Mouse (Mus musculus) embryonic fibroblast, embryonic 13.5 days (primary cell): ENCODE results near the gene A930004D18Rik. TPM values are rescaled to one million over a fixed set of nuclear protein-coding genes. Genes with fewer than 3 reads are reported as not detected.

Experiments
- H3K27ac ChIP-seq: 2 replicates; pipeline ENCODE4 v1.5.1; 2012; ENCODE audit warnings: low read length, control low read depth, inconsistent platforms; ENCODE audit not compliant: insufficient read depth
- H3K4me1 ChIP-seq: 2 replicates; pipeline ENCODE4 v1.6.1; 2011; ENCODE audit warnings: low read length; ENCODE audit not compliant: control insufficient read depth, insufficient read depth
- H3K4me3 ChIP-seq: 2 replicates; pipeline ENCODE4 v1.5.1; 2011; ENCODE audit warnings: mild to moderate bottlenecking, control low read depth, low read length; ENCODE audit not compliant: insufficient read depth
- CTCF ChIP-seq: IDR thresholded peaks from 2 replicates; pipeline ENCODE4 v1.5.1; 2011; ENCODE audit warnings: mild to moderate bottlenecking, control low read depth, low read length, moderate library complexity, borderline replicate concordance; ENCODE audit not compliant: insufficient read depth
- POLR2A ChIP-seq: IDR thresholded peaks from 2 replicates; pipeline ENCODE4 v1.6.1; 2011; ENCODE audit warnings: low read depth, mild to moderate bottlenecking, control low read depth, low read length, moderate library complexity
- polyA plus RNA-seq: library from polyadenylated mRNA; stranded (reverse); fragments of >200 nt; gene quantifications from 2 replicates; pipeline ENCODE4 v1.2.4, GENCODE M21; 2011; ENCODE audit warnings: low read depth; ENCODE audit not compliant: missing spikeins, insufficient read length

The A930004D18Rik gene
- polyA plus RNA-seq, 1 experiment: 8.6 TPM

- TF ChIP-seq POLR2A (no peak), CTCF (no peak)
- H3K27ac ChIP-seq: 0 out of 2 replicates have a peak overlapping the region, but pooled peaks have one; percentile 14
- peaks cover 5% of the 10 kb centered on the region; the same call in 1 of the 2 replicates for H3K4me1 ChIP-seq
- no peak overlapping the region for H3K4me3 ChIP-seq
Observed at GRCm38 (mm10) chr2:18053243-18053950, 15.9 kb upstream of the A930004D18Rik start.

GRCm38 (mm10) chr2:18052581-18052980 is 15.0 kb upstream of the A930004D18Rik start:
- no peak overlapping the region for H3K4me3 ChIP-seq
- TF ChIP-seq POLR2A (no peak), CTCF (no peak)
- no peak overlapping the region for H3K27ac ChIP-seq
- H3K4me1 ChIP-seq: peaks cover 5% of the 10 kb centered on the region; the same call in 1 of the 2 replicates

GRCm38 (mm10) chr2:18051831-18052170 is 14.3 kb upstream of the A930004D18Rik start:
- H3K4me1 ChIP-seq: peaks cover 5% of the 10 kb centered on the region; the same call in 1 of the 2 replicates
- no peak overlapping the region for H3K27ac ChIP-seq
- H3K4me3 ChIP-seq: no peak overlapping the region
- no peak for TF ChIP-seq POLR2A
- TF ChIP-seq CTCF: no peak

GRCm38 (mm10) chr2:18051026-18051830 is 13.7 kb upstream of the A930004D18Rik start:
- Histone ChIP-seq H3K4me3 (0 out of 2 replicates have a peak overlapping the region, but pooled peaks have one; percentile 29), H3K4me1 (peaks cover 5% of the 10 kb centered on the region; the same call in 1 of the 2 replicates), H3K27ac (peak overlapping the region; percentile 90; the same call in 1 of the 2 replicates)
- TF ChIP-seq CTCF (no peak), POLR2A (no peak)

GRCm38 (mm10) chr2:18050541-18050985 is 13.0 kb upstream of the A930004D18Rik start:
- H3K4me3 ChIP-seq: peak overlapping the region; percentile 29
- H3K4me1 ChIP-seq: peaks cover 5% of the 10 kb centered on the region; the same call in 1 of the 2 replicates
- TF ChIP-seq POLR2A: no peak; the same call in 1 of the 2 replicates
- TF ChIP-seq CTCF: no peak
- peak overlapping the region; percentile 90 for H3K27ac ChIP-seq

GRCm38 (mm10) chr2:18050018-18050417 is 12.5 kb upstream of the A930004D18Rik start:
- Histone ChIP-seq H3K27ac (peak overlapping the region; percentile 90), H3K4me3 (no peak overlapping the region), H3K4me1 (peaks cover 5% of the 10 kb centered on the region; the same call in 1 of the 2 replicates)
- TF ChIP-seq CTCF: no peak
- no peak for TF ChIP-seq POLR2A

GRCm38 (mm10) chr2:18049279-18049821 is 11.8 kb upstream of the A930004D18Rik start:
- Histone ChIP-seq H3K27ac (peak overlapping the region; percentile 90), H3K4me1 (peaks cover 5% of the 10 kb centered on the region; the same call in 1 of the 2 replicates), H3K4me3 (peak overlapping the region; percentile 7; the same call in 1 of the 2 replicates)
- TF ChIP-seq CTCF (no peak), POLR2A (peak; percentile 48; the same call in 1 of the 2 replicates)

GRCm38 (mm10) chr2:18048453-18049075 is 11.0 kb upstream of the A930004D18Rik start, which contains the start of gene Skida1:
Skida1 (minus strand) TSS chr2:18049051.
- Histone ChIP-seq H3K4me3 (peak within 1 kb of the TSS; percentile 61), H3K4me1 (peaks cover 5% of the 10 kb centered on the region; the same call in 1 of the 2 replicates), H3K27ac (peak within 1 kb of the TSS; percentile 90)
- TF ChIP-seq POLR2A: peak; percentile 18; the same call in 1 of the 2 replicates
- TF ChIP-seq CTCF: no peak

GRCm38 (mm10) chr2:18047646-18048452 is 10.3 kb upstream of the A930004D18Rik start:
- no peak for TF ChIP-seq CTCF
- TF ChIP-seq POLR2A: peak; percentile 23; the same call in 1 of the 2 replicates
- Histone ChIP-seq H3K4me3 (peak overlapping the region; percentile 61), H3K4me1 (peaks cover 5% of the 10 kb centered on the region; the same call in 1 of the 2 replicates), H3K27ac (peak overlapping the region; percentile 90)
